Mouse (Mus musculus) megakaryocyte-erythroid progenitor cell, adult 5 weeks (primary cell): ENCODE results near the gene Gm10668. TPM values are rescaled to one million over a fixed set of nuclear protein-coding genes. Genes with fewer than 3 reads are reported as not detected.

Experiments
- polyA plus RNA-seq: library from polyadenylated mRNA; stranded (reverse); fragments of >175 nt; gene quantifications from 2 replicates; pipeline ENCODE4 v1.2.3, GENCODE M21; 2012

Gm10668 gene
- not detected in 2 replicates for polyA plus RNA-seq

DNA sequence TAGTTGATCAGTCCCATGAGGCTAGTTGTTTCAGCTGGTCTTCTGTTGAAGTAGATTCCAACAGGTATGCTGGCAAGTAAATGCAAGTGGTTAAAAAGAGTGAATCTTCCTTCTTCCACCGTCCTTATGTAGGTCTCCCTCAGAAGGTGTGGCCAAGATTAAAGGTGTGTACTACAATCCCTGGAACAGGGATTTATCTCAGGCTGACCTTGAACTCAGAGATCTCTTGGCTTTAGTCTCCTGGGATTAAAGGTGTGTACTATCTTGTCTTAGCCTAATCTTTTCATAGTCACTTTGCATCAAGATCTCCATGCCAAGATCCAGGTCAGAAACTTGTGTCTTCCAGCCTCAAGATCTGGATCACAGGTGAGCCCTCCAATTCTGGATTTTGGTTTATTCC lies at the start of gene Gm10668:
Gene Gm10668, minus strand, starts transcription at position 101 of the 400 bp plus-strand sequence.

GRCm38 (mm10) chr7:20770885-20771284 lies 40.5 kb upstream of the Gm10668 start, which contains the start of gene Vmn1r112:
Vmn1r112 (plus strand) TSS chr7:20771185.

GRCm38 (mm10) chr7:20703116-20703515 lies 27.3 kb downstream of the Gm10668 start, which contains the start of gene Vmn1r111:
Vmn1r111 (minus strand) TSS chr7:20703216.

Other genes with a start within 250 kb of the Gm10668 start
- gene Vmn1r103, start 220.1 kb downstream of the Gm10668 start, polyA plus RNA-seq = not detected in 2 replicates
- not detected in 2 replicates for gene Vmn1r104, start 196.8 kb downstream of the Gm10668 start, polyA plus RNA-seq
- not detected in 2 replicates for gene Gm5726, start 184.9 kb downstream of the Gm10668 start, polyA plus RNA-seq
- gene Gm4141, start 154.4 kb downstream of the Gm10668 start, polyA plus RNA-seq = not detected in 2 replicates
- gene Gm4513, start 131.6 kb downstream of the Gm10668 start, polyA plus RNA-seq = not detected in 2 replicates
- not detected in 2 replicates for gene Vmn1r107, start 61.7 kb downstream of the Gm10668 start, polyA plus RNA-seq
- not detected in 2 replicates for gene Vmn1r111, start 27.4 kb downstream of the Gm10668 start, polyA plus RNA-seq
- gene Vmn1r112, start 40.6 kb upstream of the Gm10668 start, polyA plus RNA-seq = not detected in 2 replicates
- not detected in 2 replicates for gene Vmn1r113, start 56.7 kb upstream of the Gm10668 start, polyA plus RNA-seq
- not detected in 2 replicates for gene Vmn1r114, start 81.6 kb upstream of the Gm10668 start, polyA plus RNA-seq
- gene Vmn1r115, start 114.4 kb upstream of the Gm10668 start, polyA plus RNA-seq = not detected in 2 replicates
- not detected in 2 replicates for gene Vmn1r116, start 141.6 kb upstream of the Gm10668 start, polyA plus RNA-seq
- gene Vmn1r117, start 153.5 kb upstream of the Gm10668 start, polyA plus RNA-seq = not detected in 2 replicates
- not detected in 2 replicates for gene Vmn1r118, start 181.7 kb upstream of the Gm10668 start, polyA plus RNA-seq